Mouse (Mus musculus) hematopoietic stem cell, adult 5-6 weeks (primary cell): ENCODE measurements around the gene Mpped2. TPM values are rescaled to one million over a fixed set of nuclear protein-coding genes. Genes with fewer than 3 reads are reported as not detected.
A peak's percentile ranks its signal among the peaks of the same experiment; 100 is the strongest.

Experiments used
- ATAC-seq, 2 experiments: fragments of 125-278 bp in 1 of 2; replicated peaks in 1 of 2; 2 replicates each; pipeline ENCODE4 v1.8.0; 2016 to 2017; ENCODE audit warnings: inconsistent platforms in 2 of 2, mild to moderate bottlenecking in 2 of 2, moderate number of reproducible peaks in 2 of 2, low read depth in 1 of 2, moderate TSS enrichment in 1 of 2; ENCODE audit not compliant: low FRiP score in 2 of 2, poor library complexity in 2 of 2, severe bottlenecking in 2 of 2, insufficient read depth in 1 of 2, low TSS enrichment in 1 of 2
- total RNA-seq: library from RNA; stranded (forward); fragments of 172-1452, 232-1000 nt; gene quantifications from 2 replicates; pipeline ENCODE4 v1.2.3, GENCODE M21; 2017

Mpped2 gene
- total RNA-seq, 1 experiment from 2014 or later: 0.89 TPM

DNA sequence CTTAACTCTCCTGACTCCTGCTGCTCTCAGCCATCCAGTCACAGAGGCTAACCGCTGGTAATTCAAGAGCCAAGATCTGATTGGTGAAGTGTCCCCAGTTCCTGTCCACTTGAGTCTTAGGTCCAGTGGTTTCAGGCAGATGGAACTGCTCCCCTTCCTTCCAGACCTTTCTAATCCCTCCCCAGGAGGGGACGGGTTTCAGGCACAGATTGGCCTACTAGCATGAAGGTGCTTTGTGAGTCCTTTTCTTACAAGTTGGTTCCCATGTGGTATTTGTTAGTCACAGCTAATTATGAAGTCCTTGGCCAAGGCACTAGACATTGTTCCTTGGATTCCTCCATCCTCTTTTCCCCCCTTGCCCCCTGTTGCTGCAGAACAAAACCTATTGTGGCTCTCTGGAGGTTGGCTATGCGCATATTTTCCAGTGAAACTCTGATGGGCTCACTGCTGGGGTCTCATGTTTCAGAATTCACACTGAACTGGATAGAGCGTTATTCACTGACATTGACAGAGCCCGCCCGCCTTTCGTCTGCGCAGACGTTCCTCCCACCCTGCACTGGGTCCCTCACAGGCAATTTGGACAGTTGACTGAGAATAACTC lies 163.4 kb downstream of the Mpped2 start:
- ATAC-seq: no peak

DNA sequence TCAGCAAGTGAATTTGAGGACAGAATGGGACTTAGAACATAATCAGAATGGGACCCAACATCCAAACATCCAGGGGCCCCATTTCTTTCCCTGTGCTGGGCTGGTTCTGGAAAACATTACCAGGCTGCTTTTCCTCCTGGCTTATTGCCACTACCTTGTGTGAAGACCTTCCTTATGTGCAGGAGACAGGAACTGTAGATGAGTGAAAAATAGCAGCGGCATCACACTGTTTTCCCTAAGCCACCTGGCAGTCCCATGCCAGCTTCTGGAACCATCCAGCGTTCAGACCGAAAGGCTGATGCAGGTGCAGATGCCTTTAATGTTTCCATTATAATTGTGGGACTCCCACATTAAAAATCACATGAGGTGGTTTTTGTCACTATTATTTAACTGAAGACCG lies 164.2 kb downstream of the Mpped2 start:
- ATAC-seq: no peak

DNA sequence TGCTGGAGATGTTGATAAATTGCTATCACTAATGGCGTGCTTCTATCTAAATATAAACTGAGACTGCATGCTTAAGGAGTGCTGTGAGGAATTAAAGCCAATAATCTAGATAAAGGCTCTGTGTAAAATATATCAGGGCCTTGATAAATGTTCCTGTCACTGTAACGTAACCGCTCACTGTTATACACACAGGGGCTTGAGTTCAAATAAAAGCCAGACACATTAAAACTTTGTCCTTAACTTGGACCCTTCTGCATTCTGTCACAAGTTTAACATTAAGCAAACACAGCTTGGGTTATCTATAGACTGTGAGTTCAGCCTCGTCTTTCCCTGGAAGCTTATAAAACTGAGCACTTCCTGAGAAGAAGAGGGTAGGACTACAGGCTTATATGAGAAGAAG lies 164.6 kb downstream of the Mpped2 start:
- ATAC-seq: no peak

DNA sequence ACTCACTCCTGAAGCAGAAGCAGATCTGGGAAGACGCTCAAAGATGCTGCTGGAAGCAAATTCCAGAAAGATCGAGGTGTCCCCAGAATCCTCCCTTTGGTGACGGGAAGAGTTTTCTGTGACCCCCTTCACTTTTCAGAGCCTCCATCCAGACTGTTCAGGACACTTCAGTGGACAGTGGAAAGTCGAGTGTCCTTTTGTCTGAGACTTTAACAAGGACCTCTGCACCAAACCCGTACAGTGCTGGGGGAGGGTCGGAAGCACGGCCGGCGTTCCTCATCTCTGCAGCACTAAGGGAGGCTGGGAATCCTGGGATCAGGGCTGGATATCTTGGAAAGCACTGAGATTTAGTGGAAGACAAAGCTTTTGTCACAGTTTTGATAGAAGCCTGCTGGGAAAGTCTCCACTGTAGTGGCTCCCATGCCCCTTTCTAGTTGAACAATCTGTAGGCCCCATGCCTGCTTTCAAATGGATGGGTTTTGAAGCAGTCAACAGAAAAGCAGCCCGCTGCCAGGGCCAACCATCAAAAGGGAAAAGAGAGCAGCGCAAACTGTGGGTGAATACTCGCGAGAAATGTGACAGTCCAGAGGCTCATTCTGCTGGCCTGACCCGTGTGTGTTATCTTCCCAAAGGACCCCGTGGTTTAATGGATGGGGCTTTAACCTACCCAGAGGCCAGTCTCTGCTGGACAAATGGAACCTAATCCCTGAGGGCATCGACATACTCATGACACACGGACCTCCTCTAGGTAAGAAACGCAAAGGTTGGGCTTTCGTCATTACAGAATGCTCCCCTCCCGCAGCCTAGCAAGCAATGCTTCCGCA lies 168.0 kb downstream of the Mpped2 start:
- ATAC-seq: no peak

DNA sequence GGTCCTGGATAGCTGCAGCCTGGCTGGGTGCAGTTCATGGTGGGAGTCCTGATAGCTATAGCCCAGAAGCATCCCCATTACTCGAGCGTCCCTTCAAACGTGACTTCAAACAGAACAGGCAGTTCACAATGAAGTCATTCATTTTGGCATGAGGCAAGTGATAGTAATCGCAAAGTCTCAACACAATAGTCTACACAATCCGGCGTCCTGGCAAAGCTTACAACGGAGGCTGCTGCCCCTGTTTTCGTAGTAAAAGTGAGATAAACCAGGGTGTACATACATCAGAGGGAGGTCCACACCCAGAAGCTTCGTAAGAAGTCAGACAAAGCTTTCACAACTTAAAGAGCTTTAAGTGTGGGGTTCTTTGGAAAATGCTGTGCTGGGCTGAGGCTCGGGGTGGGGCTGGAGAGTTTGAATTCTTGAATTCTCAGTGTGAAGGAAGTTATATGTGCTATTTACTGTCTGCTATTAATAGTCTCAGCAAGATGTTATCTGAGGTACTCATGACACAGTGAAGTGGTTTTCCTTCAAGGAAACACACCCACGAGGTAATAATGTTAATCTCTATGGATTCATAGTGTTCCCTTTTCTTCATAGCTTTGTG lies 170.1 kb downstream of the Mpped2 start:
- ATAC-seq: no peak

DNA sequence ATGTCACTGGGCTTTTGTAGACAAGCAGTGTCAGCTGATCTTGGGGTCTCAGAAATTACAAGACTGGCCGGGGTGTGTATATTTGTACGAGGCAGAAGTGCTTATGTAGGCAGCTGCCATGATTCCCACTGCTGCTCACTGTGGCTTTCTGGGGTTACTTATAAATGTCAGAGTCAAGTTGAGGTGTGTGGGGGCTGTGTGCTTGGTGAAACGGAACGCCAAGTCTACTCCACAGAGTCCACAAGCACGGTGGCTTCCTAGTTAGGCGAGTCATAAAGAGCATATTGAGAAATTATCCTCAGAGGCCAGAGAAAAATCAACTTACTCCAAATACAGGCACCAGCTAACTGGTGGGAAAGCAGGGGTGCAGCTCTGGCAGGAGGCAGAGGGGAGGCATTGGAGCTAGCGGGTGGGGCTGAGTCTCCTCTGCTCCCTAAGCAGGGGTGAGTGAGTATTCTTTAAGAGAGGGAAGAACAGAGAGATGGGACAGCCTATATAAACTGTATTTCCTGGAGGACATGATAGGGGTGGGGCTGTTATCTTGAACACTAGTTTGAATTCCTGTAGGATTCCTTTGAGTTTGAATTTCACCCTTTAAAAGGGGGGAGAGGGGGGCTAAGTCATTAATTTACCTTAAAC lies 172.2 kb downstream of the Mpped2 start:
- no peak for ATAC-seq

DNA sequence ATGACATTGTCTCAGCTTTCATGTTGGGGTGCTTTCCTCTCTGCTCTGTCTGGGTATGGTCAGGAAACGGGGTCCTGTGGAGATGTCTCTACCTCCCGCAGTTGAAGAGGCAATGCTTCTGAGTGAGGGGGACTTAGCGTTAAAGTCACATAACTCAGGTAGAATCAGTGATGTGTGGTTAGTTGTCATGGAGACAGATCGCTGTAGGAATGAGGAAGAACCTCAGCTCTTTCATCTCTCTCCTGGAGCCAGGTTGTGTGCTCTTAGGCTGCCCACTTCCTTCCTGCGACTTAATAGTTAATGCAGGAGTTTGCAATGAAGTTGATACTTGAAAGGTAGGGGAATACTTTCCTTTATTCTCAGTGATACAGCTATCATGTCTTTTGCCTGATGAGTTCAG lies 173.2 kb downstream of the Mpped2 start:
- ATAC-seq: peak; percentile 27 to 60; a peak in 3 of 4 replicates

DNA sequence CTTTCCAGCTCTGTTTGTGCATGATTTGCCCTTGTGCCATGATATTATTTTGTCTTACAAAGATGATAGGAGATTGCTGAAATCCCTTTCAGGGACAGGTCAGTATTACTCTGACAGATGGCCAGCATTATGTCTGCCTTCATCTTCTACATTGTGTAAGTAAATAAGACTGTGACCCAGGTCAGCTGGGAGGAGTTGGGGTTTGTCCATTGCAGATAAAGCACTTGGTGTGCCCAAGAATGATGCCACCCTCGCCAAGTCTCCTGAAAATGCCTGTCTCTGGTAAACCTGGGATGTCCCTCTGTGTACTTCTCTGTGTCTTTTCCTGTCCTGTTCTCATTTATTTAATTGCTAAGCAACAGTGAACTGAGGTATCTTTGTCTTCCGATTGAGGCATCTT lies 177.8 kb downstream of the Mpped2 start:
- ATAC-seq: no peak

DNA sequence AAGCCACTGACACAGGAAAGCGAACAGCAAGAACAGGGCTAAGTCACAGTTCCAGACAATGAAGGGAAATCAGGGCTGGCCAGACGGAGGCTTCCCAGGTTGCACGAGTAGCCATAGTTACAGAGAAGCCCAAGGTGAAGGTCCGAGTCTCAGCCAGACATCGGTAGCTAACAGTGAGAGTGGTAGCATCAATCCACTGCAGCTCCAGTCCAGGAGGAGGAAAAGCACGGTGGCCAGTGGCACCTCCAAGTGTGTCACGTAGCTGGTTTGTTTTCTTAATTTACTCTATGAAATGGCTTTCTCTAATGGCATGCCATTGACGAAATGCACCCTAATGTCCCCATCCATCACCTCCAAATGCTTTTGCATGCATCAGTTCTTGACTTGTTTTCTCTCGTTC lies 180.1 kb downstream of the Mpped2 start:
- no peak for ATAC-seq

DNA sequence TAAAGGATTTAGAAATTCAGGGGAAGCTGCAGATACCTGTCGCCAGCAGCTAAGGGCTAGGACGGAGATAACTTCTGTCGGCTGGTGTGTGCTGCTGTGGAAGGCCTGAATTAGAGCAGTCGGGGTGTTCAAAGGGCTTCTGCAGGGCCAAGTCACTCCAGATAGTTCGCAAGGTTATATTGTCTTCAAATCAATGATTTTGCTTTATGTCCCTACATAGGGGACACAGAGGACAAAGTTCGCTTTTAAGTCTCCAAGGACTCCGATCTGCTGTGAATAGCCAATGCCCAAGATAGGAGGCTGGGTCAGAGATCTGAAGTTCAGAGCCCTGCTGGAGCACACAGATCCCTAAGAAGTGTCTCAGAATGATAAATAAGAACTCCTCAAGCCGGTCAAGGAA lies 190.3 kb downstream of the Mpped2 start:
- no peak for ATAC-seq

DNA sequence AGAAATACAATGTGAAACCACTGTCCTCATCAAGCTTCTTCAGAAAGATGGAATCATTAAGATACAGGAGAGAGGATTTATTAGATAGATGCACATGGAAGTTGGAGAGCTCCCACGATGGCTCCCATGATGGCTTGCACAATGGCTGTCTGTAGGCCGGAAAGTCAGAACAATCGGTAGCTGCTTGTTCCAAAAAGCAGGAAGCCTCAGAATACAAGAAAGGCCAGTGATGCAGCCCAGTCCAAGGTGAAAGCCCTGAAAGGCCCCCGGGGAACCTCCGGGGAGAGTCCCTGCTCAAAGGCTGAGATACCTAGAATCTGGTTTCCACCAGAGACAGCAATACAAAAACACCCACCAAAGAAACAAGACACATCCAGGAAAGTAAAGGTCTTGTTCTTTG lies 195.1 kb downstream of the Mpped2 start:
- no peak for ATAC-seq

DNA sequence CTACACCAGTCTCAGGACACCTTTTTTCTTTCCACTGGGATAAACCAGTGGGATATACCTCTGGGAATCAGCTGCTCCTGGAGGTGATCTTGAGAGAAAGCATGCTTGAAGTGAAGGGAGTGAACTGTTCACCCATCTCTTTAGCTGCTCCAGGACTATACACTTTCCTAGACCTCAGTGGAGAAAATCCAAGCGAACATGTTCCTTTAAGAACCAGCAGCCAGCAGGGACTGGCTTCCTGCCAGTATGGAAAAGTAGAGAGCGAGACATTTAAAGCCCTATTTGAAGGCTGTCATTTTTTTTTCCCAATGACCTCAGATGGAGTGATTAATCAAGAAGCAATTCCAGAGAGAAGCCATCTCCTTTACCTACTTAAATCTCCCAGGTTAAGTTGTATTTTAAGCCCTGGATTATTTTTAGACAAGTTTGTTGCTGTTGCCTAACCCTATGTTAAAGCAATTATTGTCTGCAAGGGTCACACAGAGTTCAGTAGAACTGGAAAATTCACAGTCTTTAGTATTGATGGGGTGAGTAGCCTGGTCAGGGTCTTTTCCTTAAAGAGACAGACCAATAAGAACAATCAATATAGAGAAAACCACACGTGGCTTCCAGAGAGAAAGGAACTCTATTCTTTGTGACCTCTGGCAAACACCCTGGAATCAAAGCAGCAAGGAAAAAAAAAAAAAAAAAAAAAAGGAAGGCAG lies 196.4 kb downstream of the Mpped2 start:
- ATAC-seq: no peak

DNA sequence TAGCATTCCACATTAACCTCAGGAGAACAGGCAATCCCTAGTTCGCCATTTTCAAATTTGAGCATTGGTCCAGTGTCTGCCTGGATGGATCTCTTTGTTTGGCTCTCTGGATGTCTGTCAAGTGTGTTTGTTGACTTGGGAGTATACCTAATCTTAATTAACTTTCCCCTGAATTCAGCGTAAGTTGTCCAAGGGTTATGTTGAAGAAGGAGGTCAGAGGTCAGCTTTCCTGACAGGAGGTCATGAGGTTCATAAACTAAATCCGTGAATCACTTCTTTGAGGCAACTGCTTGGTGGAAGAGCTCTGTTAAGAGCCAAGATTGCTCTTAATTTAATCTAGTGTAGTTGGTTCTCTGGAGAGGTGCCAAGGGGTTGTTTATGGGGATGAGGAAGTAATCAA lies 200.3 kb downstream of the Mpped2 start:
- ATAC-seq: no peak

DNA sequence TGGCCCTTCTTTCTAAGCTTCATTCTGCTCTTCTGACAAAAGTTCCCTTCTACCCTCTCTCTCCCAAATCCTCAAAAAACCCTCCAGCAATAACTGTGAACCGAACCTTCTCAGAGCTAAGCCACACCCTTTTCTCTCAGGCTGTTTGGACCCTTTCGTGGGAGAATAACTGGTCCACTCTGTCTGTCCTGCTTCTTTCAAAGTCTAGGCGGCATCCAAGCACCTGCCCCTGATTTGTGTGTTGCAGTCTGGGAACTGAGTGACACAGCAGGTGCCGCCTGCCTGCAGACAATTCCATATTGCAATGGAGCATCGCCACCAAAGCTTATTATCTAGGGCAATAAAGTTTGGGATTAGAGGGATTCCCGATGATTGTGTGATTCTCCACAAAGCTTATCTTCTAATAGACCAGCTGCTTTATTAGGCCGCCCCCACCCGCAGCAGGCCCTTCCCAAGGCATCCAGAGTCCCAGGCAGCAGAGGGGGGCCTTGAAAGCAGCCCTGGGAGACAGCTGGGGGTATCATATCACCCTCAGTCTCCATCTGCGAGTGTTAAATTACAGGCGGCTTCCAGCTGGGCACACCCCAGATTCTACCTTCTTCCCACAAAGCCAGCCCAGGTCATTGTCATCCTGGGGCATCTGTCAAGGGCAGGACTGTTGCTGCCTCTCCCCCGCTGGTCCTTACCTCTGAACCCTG lies 202.4 kb downstream of the Mpped2 start:
- no peak for ATAC-seq

DNA sequence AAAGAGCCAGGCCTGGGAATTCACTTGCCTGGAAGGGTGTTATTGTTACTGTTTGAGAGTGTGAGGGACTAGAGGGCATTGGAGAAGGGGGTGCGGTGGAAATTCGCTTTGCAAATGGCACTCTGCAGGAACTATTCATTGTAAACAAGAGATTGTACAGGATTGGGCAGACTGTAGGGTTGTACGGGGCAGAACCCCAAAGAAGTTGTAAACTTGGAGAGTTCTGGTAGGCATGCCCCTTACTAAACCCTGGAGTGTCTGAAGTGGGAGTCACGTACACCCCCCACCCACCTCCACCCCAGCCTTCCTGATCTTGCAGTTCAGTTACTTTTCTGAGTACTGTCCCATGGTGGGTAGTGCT lies 202.9 kb downstream of the Mpped2 start:
- ATAC-seq: no peak

DNA sequence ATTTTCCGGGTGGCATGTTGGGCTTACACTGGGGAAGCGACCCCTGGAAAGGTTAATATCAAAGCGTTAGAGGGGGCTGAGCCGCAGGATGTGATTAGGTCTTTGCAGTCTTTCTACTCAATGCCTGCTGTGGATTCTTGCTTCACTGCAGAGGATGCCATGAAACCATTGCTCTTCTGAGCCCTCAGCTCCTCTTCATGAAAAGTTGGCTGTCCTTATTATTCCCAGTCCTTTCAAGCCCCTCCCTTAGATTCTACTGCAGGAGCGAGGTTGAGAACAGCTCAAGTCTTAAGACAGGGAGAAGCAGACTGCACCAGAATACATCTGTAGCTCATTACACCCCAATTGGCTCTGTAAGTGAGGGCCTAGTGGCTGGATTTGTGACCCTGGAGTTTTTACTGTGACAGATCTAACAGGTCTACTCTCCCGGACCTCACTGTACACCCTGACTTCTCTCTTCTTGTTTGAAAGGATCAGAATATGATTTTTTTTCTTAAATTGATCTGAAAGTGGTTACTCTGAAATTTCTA lies 218.9 kb downstream of the Mpped2 start:
- no peak for ATAC-seq
